Mouse (Mus musculus) liver, adult 2 months (tissue): ENCODE results near the gene Gm11027. TPM values are rescaled to one million over a fixed set of nuclear protein-coding genes. Genes with fewer than 3 reads are reported as not detected.

Source experiments
- DNase-seq: peaks from one replicate; pipeline ENCODE4 v3.0.0-alpha.2; 2011; ENCODE audit warnings: low read depth, low spot score; ENCODE audit errors: extremely low read depth
- H3K27ac ChIP-seq: fragments of 200-500 bp; replicated peaks from 2 replicates; pipeline ENCODE4 v1.5.1; 2012; ENCODE audit warnings: low read depth, mild to moderate bottlenecking, control low read depth, inconsistent platforms, low read length; ENCODE audit not compliant: insufficient read depth
- H3K27me3 ChIP-seq: fragments of 200-500 bp; 2 replicates; pipeline ENCODE4 v1.6.1; 2012; ENCODE audit warnings: mild to moderate bottlenecking, moderate library complexity, low read length, inconsistent platforms; ENCODE audit not compliant: control insufficient read depth, insufficient read depth
- H3K36me3 ChIP-seq: fragments of 200-500 bp; 2 replicates; pipeline ENCODE4 v1.6.1; 2012; ENCODE audit warnings: low read length, inconsistent platforms; ENCODE audit not compliant: control insufficient read depth, insufficient read depth
- H3K4me1 ChIP-seq: fragments of 200-500 bp; 2 replicates; pipeline ENCODE4 v1.6.1; 2011; ENCODE audit warnings: low read length; ENCODE audit not compliant: control insufficient read depth, insufficient read depth
- H3K4me3 ChIP-seq: fragments of 200-500 bp; 2 replicates; pipeline ENCODE4 v1.5.1; 2011; ENCODE audit warnings: low read depth, mild to moderate bottlenecking, control low read depth, low read length, moderate library complexity; ENCODE audit not compliant: insufficient read depth
- H3K79me2 ChIP-seq: fragments of 200-500 bp; 2 replicates; pipeline ENCODE4 v1.6.1; 2012; ENCODE audit warnings: inconsistent platforms, mild to moderate bottlenecking, low read length, moderate library complexity; ENCODE audit not compliant: control insufficient read depth, insufficient read depth
- H3K9ac ChIP-seq: fragments of 200-500 bp; 2 replicates; pipeline ENCODE4 v1.6.1; 2012; ENCODE audit warnings: low read depth, mild to moderate bottlenecking, control low read depth, inconsistent platforms, low read length
- CTCF ChIP-seq: fragments of 200-500 bp; IDR thresholded peaks from 2 replicates; pipeline ENCODE4 v1.5.1; 2011; ENCODE audit warnings: low read depth, low read length, control low read depth
- POLR2A ChIP-seq: fragments of 200-500 bp; IDR thresholded peaks from 2 replicates; pipeline ENCODE4 v1.6.1; 2011; ENCODE audit warnings: low read length, control low read depth; ENCODE audit not compliant: insufficient read depth; ENCODE audit errors: extremely low read depth
- WGBS: fragments of 180-500 bp; shearing (Covaris S2); methylation state at CpG from one replicate; pipeline ENCODE4 v1.1.7; 2018; 5-methylcytosine and 5-hydroxymethylcytosine counted together
- polyA plus RNA-seq: library from polyadenylated mRNA; depleted of rRNA; stranded (reverse); fragments of >200 nt; gene quantifications from 2 replicates; pipeline ENCODE4 v1.2.3, GENCODE M21; 2012; rRNA removed
- total RNA-seq: library from RNA; depleted of rRNA; stranded (reverse); fragments of >200 nt; gene quantifications from 2 replicates; pipeline ENCODE4 v1.2.3, GENCODE M21; 2014; rRNA removed

The Gm11027 gene
- total and polyA plus RNA-seq, 2 experiments, result not detected

DNA sequence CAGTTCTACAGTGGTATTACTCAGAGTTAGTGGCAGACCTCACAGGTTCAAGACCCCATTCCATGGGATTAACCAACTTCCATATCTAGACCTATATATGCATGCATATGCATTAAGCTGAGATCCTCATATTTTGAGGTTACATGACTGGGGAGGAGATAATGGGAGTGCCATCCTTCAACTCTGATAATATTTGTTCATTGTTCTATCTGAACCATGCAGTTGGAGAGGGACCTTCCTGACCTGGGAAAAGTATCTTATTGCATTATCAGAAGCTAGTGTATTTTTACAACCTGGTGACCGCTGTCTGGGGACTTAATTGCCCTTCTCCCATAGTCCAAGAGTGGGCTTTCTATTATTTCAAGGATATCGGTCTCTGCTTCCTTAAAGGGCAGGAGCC lies 33.4 kb downstream of the Gm11027 start:
- DNase-seq, result no peak
- no peak overlapping the region for H3K4me3 ChIP-seq
- no peaks in the 10 kb centered on the region for H3K36me3 ChIP-seq
- no peak overlapping the region for H3K9ac ChIP-seq
- peaks cover 15% of the 10 kb centered on the region for H3K79me2 ChIP-seq
- H3K27me3 ChIP-seq, result no peaks in the 10 kb centered on the region
- no peak overlapping the region for H3K27ac ChIP-seq
- TF ChIP-seq CTCF (no peak), POLR2A (no peak)
- H3K4me1 ChIP-seq, result peaks cover 2% of the 10 kb centered on the region; the same call in 1 of the 2 replicates
- 91% methylated on average over 2 of the region's 2 CpGs for WGBS

DNA sequence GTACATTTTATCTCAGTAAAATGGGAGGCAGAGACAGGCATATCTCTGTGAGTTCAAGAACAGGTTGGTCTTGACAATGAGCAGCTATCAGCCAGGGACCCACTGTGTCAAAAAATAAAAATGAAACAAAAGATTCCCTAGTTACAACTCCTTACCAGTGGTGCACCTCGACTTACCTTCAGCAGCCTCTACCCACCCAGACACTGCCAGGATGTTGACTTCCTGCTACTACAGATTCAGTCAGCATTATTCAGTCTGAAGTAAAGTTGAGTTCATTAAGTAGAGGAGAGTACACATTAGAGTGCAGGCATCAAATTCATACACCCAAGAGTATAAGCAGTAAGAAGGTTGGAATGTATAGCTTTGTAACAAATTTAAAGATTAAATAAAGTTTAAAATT lies 38.6 kb downstream of the Gm11027 start:
- 78% methylated on average over 1 of the region's 1 CpGs for WGBS
- Histone ChIP-seq H3K27me3 (no peaks in the 10 kb centered on the region), H3K4me1 (no peaks in the 10 kb centered on the region; the same call in 1 of the 2 replicates)

DNA sequence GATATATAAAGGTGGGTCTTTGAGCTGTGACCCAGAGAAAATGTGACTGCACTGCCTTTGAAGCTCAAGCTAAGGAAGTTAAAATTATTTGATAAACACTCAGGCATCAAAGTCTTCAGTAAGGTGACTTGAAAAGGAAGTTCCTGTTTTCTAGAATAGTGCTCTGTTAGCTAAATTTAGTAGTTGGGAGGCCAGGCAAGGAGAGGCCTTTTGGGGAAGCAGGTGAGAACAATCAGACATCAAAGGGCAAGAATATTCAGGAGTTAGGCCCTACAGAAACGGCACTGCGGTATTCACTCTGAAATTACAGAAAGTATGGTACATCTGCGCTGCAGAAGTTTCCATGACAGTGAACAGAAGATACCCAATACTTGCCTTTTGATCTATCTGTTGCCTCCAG lies 40.3 kb downstream of the Gm11027 start:
- no peak overlapping the region for H3K4me3 ChIP-seq
- H3K79me2 ChIP-seq, result no peaks in the 10 kb centered on the region; the same call in 1 of the 2 replicates
- no peak overlapping the region for H3K9ac ChIP-seq
- WGBS, result 86% methylated on average over 3 of the region's 3 CpGs
- peaks cover 2% of the 10 kb centered on the region; the same call in 1 of the 2 replicates for H3K36me3 ChIP-seq
- no peaks in the 10 kb centered on the region for H3K4me1 ChIP-seq
- TF ChIP-seq CTCF, result no peak
- TF ChIP-seq POLR2A, result no peak
- H3K27ac ChIP-seq, result no peak overlapping the region
- no peak for DNase-seq
- no peaks in the 10 kb centered on the region for H3K27me3 ChIP-seq

More for the DNA sequence above, 38.6 kb downstream of the Gm11027 start:
- Histone ChIP-seq H3K27ac (no peak overlapping the region), H3K79me2 (peaks cover 4% of the 10 kb centered on the region; the same call in 1 of the 2 replicates), H3K4me3 (no peak overlapping the region), H3K9ac (no peak overlapping the region), H3K36me3 (no peaks in the 10 kb centered on the region)
- no peak for DNase-seq
- no peak for TF ChIP-seq CTCF

DNA sequence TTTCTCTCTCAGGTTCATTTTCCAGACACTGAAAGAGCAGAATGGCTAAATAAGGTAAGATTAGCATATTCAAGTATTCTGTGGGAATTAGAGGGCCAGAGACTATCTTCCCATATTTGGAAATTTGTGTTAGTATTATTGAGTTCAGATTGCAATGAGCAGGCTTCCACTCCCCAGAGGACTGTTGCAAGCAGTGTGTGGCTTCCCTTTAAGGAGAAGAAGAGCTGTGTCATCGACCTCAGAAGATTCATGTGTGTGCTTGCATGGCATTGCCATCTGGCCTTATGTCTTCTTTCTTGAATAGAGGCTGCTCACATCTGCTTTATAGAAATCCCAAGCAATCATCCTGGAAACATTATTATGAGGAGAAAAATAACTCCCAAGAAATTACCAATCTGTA lies 42.6 kb downstream of the Gm11027 start:
- WGBS, result 80% methylated on average over 1 of the region's 1 CpGs
- no peaks in the 10 kb centered on the region for H3K27me3 ChIP-seq
- H3K36me3 ChIP-seq, result peaks cover 7% of the 10 kb centered on the region; the same call in 1 of the 2 replicates
- no peak overlapping the region for H3K9ac ChIP-seq
- TF ChIP-seq POLR2A (no peak), CTCF (no peak)
- DNase-seq, result no peak
- H3K4me1 ChIP-seq, result no peaks in the 10 kb centered on the region
- H3K79me2 ChIP-seq, result no peaks in the 10 kb centered on the region; the same call in 1 of the 2 replicates
- no peak overlapping the region for H3K27ac ChIP-seq
- H3K4me3 ChIP-seq, result no peak overlapping the region

Other genes starting within 250 kb of the Gm11027 start
- gene Zfp386, start 227.7 kb upstream of the Gm11027 start, total RNA-seq, result 11.1 and 15.3 TPM in 2 replicates
- 2.5 and 2.7 TPM in 2 replicates for gene Zfp386, start 227.7 kb upstream of the Gm11027 start, polyA plus RNA-seq
- gene Vipr2, start 197.7 kb upstream of the Gm11027 start, total RNA-seq, result 0.07 and 0.18 TPM in 2 replicates
- gene Vipr2, start 197.7 kb upstream of the Gm11027 start, polyA plus RNA-seq, result not detected in 2 replicates
- gene Wdr60, start 12.4 kb upstream of the Gm11027 start, total RNA-seq, result 2.9 and 3.6 TPM in 2 replicates
- 1.0 and 1.8 TPM in 2 replicates for gene Wdr60, start 12.4 kb upstream of the Gm11027 start, polyA plus RNA-seq
- gene Esyt2, start 5.8 kb downstream of the Gm11027 start, total RNA-seq, result 25.8 and 27.7 TPM in 2 replicates
- gene Esyt2, start 5.8 kb downstream of the Gm11027 start, polyA plus RNA-seq, result 2.4 and 2.6 TPM in 2 replicates
- 2.1 and 3.7 TPM in 2 replicates for gene Ncapg2, start 130.0 kb downstream of the Gm11027 start, total RNA-seq
- 0.21 and 0.27 TPM in 2 replicates for gene Ncapg2, start 130.0 kb downstream of the Gm11027 start, polyA plus RNA-seq
- gene Ptprn2, start 210.3 kb downstream of the Gm11027 start, total RNA-seq, result 0.13 TPM in 1 of 2 replicates, not detected in the other
- 0.06 TPM in 1 of 2 replicates, not detected in the other for gene Ptprn2, start 210.3 kb downstream of the Gm11027 start, polyA plus RNA-seq